Mouse (Mus musculus) forebrain, embryonic 13.5 days (tissue): ENCODE data around the gene Cic. TPM values are rescaled to one million over a fixed set of nuclear protein-coding genes. Genes with fewer than 3 reads are reported as not detected.

ENCODE experiments used
- ATAC-seq: fragments of 200-750 bp; cut with Nextera tagmentation; 2 replicates; pipeline ENCODE4 v1.8.0; 2017
- H3K27ac ChIP-seq: fragments of 300-500 bp; sonication (generic); 2 replicates; pipeline ENCODE4 v1.5.1; 2015; ENCODE audit warnings: inconsistent platforms, mild to moderate bottlenecking, moderate library complexity
- H3K27me3 ChIP-seq: fragments of 300-500 bp; sonication (generic); 2 replicates; pipeline ENCODE4 v1.6.1; 2015; ENCODE audit warnings: mild to moderate bottlenecking, inconsistent platforms
- H3K36me3 ChIP-seq: fragments of 300-500 bp; sonication (generic); 2 replicates; pipeline ENCODE4 v1.6.1; 2015; ENCODE audit warnings: mild to moderate bottlenecking, inconsistent platforms; ENCODE audit not compliant: poor library complexity, severe bottlenecking
- H3K4me1 ChIP-seq: fragments of 300-500 bp; sonication (generic); 2 replicates; pipeline ENCODE4 v1.6.1; 2015; ENCODE audit warnings: inconsistent platforms
- H3K4me2 ChIP-seq: fragments of 300-500 bp; sonication (generic); 2 replicates; pipeline ENCODE4 v1.6.1; 2015; ENCODE audit warnings: inconsistent platforms, mild to moderate bottlenecking, moderate library complexity
- H3K4me3 ChIP-seq: fragments of 300-500 bp; sonication (generic); 2 replicates; pipeline ENCODE4 v1.5.1; 2015; ENCODE audit warnings: mild to moderate bottlenecking, inconsistent platforms
- H3K9ac ChIP-seq: fragments of 300-500 bp; sonication (generic); 2 replicates; pipeline ENCODE4 v1.6.1; 2015; ENCODE audit warnings: mild to moderate bottlenecking, inconsistent platforms
- H3K9me3 ChIP-seq: fragments of 300-500 bp; sonication (generic); replicated peaks from 2 replicates; pipeline ENCODE4 v1.6.1; 2016; ENCODE audit warnings: inconsistent platforms
- WGBS: fragments of 180-500 bp; shearing (Covaris S2); methylation state at CpG from one replicate; pipeline ENCODE4 v1.1.7; 2015; 5-methylcytosine and 5-hydroxymethylcytosine counted together
- polyA plus RNA-seq: library from polyadenylated mRNA; unstranded; fragments of >200 nt; fragmentation: Nextera tagmentation; extraction: Ambion mirVana; gene quantifications from 2 replicates; pipeline ENCODE4 v1.2.1, GENCODE M21; 2015

Gene Cic
- polyA plus RNA-seq, 1 experiment from 2014 or later, result 47.0 TPM

DNA sequence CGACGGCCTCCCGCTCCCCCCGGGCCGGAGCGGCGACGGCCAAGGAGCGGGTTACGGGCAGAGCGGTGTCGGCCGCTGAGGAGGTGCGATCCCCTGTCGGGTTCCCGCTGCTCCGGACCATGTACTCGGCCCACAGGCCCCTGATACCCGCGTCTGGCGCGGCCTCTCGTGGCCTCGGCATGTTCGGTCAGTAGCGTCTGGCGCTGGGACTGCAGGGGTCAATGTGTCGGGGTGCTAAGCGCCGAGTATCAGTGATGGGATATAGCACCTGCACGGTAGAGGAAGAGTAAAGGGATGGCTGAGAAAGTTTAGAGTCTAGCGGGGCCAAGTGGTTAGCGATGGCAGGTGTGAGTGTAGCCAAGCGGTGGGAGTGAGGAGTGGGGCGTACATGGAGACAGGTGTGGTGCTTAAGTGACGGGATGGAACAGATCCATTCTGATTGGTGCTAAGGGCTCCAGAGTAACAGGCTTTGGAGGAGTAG, 15.3 kb downstream of the Cic start:
- H3K9me3 ChIP-seq, result no peaks in the 10 kb centered on the region
- H3K4me3 ChIP-seq, result peak overlapping the region; percentile 76
- H3K36me3 ChIP-seq, result peaks cover 31% of the 10 kb centered on the region
- peak overlapping the region; percentile 81 for H3K4me2 ChIP-seq
- ATAC-seq, result no peak
- WGBS, result under 1% methylated on average over 34 of the region's 36 CpGs
- H3K9ac ChIP-seq, result peak overlapping the region; percentile 89
- H3K4me1 ChIP-seq, result peaks cover 57% of the 10 kb centered on the region
- H3K27ac ChIP-seq, result peak overlapping the region; percentile 100
- no peaks in the 10 kb centered on the region for H3K27me3 ChIP-seq

DNA sequence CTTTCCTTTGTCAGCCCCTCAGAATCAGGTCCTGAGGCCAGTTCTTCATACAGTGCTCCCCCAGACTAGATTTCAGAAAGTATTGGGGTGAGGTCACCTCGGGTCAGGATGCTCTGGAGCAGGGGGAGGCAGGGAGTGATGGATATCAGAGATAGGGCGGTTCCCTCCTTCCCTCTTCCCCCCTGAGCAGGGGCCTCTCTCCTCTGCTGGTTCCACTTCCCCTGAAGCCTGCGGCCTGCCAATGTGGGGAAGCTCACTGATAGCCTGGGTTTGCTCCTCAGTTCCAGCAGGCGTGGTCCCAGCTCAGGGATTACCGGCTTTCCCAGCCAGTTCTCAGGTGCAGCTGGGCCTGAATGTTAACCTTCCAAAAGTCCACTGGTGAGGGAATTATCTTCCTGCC, 16.1 kb downstream of the Cic start:
- Histone ChIP-seq H3K9me3 (no peaks in the 10 kb centered on the region), H3K36me3 (peaks cover 39% of the 10 kb centered on the region), H3K9ac (peak overlapping the region; percentile 89), H3K27ac (peak overlapping the region; percentile 100), H3K4me3 (peak overlapping the region; percentile 76), H3K4me1 (peaks cover 54% of the 10 kb centered on the region), H3K27me3 (no peaks in the 10 kb centered on the region), H3K4me2 (peak overlapping the region; percentile 81)
- no peak for ATAC-seq
- 22% methylated on average over 5 of the region's 5 CpGs for WGBS

DNA sequence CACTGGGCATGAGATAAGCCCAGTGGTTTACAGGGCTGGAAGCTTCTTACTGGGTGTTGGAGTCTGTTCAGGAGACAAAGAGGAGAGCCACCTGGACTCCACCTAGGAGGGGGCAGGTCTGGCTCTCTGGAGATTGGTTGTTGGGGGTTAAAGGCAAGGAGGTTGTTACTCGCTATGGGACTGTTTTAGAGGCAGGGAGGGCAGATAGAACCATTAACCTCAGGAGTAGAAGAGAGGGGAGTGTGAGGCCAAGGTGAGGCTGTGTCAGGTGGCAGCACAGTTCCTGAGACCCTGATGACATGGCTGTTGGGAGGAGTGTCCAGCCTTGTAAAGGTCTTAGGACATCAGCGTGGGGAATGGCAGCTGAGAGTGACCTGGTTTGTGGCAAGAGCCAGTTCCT, 16.7 kb downstream of the Cic start:
- no peak for ATAC-seq
- peak overlapping the region; percentile 100 for H3K27ac ChIP-seq
- H3K9ac ChIP-seq, result peak overlapping the region; percentile 89
- H3K27me3 ChIP-seq, result no peaks in the 10 kb centered on the region
- H3K4me2 ChIP-seq, result peak overlapping the region; percentile 81
- no peaks in the 10 kb centered on the region for H3K9me3 ChIP-seq
- H3K4me3 ChIP-seq, result peak overlapping the region; percentile 76
- peaks cover 45% of the 10 kb centered on the region for H3K36me3 ChIP-seq
- peaks cover 54% of the 10 kb centered on the region for H3K4me1 ChIP-seq
- 72% methylated on average over 2 of the region's 2 CpGs for WGBS

DNA sequence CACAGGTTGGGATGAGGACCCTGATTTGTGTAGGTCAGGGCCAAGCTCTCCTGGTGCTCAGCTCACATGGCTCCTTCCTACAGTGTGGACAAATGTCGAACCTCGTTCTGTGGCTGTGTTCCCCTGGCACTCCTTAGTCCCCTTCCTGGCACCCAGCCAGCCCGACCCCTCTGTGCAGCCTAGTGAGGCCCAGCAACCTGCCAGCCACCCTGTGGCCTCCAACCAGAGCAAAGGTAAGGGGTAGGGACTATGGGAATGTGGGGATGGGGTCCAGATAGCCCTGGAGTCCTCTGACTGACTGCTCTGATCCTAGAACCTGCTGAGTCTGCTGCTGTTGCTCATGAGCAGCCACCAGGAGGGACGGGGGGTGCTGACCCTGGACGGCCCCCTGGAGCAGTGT, 17.3 kb downstream of the Cic start:
- no peaks in the 10 kb centered on the region for H3K27me3 ChIP-seq
- H3K9ac ChIP-seq, result peak overlapping the region; percentile 89
- H3K4me1 ChIP-seq, result peaks cover 50% of the 10 kb centered on the region
- peaks cover 51% of the 10 kb centered on the region for H3K36me3 ChIP-seq
- peak overlapping the region; percentile 76 for H3K4me3 ChIP-seq
- 63% methylated on average over 5 of the region's 5 CpGs for WGBS
- no peaks in the 10 kb centered on the region for H3K9me3 ChIP-seq
- ATAC-seq, result no peak
- H3K27ac ChIP-seq, result peak overlapping the region; percentile 27; the same call in 1 of the 2 replicates
- H3K4me2 ChIP-seq, result peak overlapping the region; percentile 81

DNA sequence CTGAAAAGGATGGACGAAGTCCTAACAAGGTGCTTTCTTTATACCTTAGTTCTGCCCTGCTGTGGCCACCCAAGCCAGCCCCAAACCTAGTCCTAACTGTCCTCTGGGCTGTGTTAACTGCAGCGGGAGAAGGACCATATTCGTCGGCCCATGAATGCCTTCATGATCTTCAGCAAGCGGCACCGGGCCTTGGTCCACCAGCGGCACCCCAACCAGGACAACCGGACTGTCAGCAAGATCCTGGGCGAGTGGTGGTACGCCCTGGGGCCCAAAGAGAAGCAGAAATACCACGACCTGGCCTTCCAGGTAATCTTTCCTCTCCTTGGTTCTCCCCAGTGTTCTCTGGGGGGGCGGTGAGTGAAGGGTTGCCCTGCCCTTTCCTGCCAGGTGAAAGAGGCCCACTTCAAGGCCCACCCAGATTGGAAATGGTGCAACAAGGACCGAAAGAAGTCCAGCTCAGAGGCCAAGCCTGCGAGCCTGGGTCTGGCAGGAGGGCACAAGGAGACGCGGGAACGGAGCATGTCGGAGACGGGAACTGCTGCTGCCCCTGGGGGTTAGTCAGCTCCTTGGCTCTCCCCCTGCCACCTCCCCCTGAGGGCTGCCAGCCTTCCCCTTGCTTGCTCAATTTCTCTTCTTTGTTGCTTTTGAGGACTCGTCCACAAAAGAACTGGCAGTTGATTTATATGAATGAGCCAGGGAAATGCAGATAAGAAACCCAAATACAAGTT, 18.2 kb downstream of the Cic start:
- Histone ChIP-seq H3K36me3 (peaks cover 60% of the 10 kb centered on the region), H3K9ac (no peak overlapping the region), H3K27ac (no peak overlapping the region; the same call in 1 of the 2 replicates)

DNA sequence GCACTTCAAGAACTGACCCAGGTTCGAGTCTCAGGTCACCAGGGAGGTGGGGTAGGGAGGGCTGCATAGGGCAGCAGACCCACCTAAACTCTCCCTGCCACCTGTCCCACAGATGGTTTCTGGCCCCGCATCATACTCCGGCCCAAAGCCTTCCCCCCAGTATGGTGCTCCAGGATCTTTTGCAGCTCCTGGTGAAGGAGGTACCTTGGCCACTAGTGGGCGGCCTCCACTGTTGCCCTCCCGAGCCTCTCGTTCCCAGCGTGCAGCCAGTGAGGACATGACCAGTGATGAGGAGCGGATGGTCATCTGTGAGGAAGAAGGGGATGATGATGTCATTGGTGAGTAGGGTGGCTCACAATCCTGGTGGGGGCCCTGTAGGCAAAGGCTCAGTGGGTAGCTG, 19.5 kb downstream of the Cic start:
- Histone ChIP-seq H3K9ac (no peak overlapping the region), H3K4me2 (no peak overlapping the region), H3K27ac (no peak overlapping the region), H3K4me3 (no peak overlapping the region; the same call in 1 of the 2 replicates), H3K4me1 (peaks cover 46% of the 10 kb centered on the region), H3K36me3 (peaks cover 73% of the 10 kb centered on the region), H3K9me3 (no peaks in the 10 kb centered on the region), H3K27me3 (no peaks in the 10 kb centered on the region)
- no peak for ATAC-seq
- WGBS, result 84% methylated on average over 8 of the region's 8 CpGs

More for the DNA sequence above, 18.2 kb downstream of the Cic start:
- no peak for ATAC-seq
- Histone ChIP-seq H3K4me2 (peak overlapping the region; percentile 81; the same call in 1 of the 2 replicates), H3K9me3 (no peaks in the 10 kb centered on the region), H3K27me3 (no peaks in the 10 kb centered on the region), H3K4me3 (no peak overlapping the region), H3K4me1 (peaks cover 43% of the 10 kb centered on the region)
- 86% methylated on average over 20 of the region's 20 CpGs for WGBS

DNA sequence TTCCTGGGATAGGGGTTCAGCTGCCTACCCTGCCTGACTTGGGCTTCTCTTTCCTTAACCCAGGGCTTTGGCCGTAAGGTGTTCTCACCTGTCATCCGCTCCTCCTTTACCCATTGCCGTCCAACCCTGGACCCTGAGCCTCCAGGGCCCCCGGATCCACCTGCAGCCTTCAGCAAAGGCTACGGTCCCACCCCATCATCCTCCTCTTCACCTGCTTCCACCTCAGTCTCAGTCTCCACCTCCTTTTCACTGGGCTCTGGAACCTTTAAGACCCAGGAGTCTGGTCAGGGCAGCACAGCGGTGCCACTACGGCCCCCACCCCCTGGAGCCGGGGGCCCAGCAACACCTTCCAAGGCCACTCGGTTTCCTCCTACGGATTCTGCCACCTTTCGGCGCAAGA, 20.5 kb downstream of the Cic start:
- peaks cover 51% of the 10 kb centered on the region for H3K4me1 ChIP-seq
- WGBS, result 96% methylated on average over 12 of the region's 12 CpGs
- H3K9ac ChIP-seq, result no peak overlapping the region
- no peaks in the 10 kb centered on the region for H3K27me3 ChIP-seq
- H3K4me3 ChIP-seq, result no peak overlapping the region
- H3K9me3 ChIP-seq, result no peaks in the 10 kb centered on the region
- no peak overlapping the region for H3K27ac ChIP-seq
- no peak for ATAC-seq
- no peak overlapping the region for H3K4me2 ChIP-seq
- H3K36me3 ChIP-seq, result peaks cover 83% of the 10 kb centered on the region

DNA sequence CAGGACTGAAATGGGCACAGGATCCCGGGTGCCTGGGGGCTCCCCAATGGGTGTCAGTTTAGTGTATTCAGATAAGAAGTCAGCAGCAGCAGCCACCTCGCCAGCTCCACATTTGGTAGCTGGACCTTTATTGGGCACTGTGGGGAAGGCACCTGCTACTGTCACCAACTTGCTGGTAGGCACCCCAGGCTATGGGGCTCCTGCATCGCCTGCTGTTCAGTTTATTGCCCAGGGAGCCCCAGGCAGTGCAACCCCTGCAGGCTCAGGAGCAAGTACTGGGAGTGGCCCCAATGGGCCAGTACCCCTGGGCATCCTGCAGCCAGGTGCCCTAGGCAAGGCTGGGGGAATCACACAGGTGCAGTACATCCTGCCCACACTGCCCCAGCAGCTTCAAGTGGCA, 21.2 kb downstream of the Cic start:
- peaks cover 90% of the 10 kb centered on the region for H3K36me3 ChIP-seq
- 92% methylated on average over 3 of the region's 3 CpGs for WGBS
- no peak overlapping the region for H3K9ac ChIP-seq
- ATAC-seq, result no peak
- H3K4me1 ChIP-seq, result peaks cover 49% of the 10 kb centered on the region
- H3K9me3 ChIP-seq, result no peaks in the 10 kb centered on the region
- no peak overlapping the region for H3K4me3 ChIP-seq
- H3K27ac ChIP-seq, result no peak overlapping the region
- no peaks in the 10 kb centered on the region for H3K27me3 ChIP-seq
- H3K4me2 ChIP-seq, result no peak overlapping the region

DNA sequence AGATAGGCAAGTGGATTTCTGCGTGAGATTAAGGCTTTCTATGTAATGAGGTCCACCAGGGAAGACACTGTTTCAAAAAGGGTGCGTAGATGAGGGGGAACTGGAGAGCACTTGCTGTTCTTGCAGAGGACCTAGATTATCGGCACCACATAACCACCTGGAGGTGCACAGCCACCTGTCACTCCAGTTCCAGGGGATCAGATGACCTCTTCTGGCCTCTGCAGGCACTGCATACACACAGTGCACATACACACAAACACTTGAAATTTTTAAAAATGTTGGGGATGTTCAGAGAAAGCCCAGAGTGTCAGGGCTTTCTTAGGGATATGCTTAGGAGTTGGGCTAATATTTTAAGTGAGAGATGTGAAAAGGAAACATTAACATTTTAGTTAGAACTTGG, 22.4 kb downstream of the Cic start:
- ATAC-seq, result no peak
- Histone ChIP-seq H3K36me3 (peaks cover 100% of the 10 kb centered on the region), H3K9ac (no peak overlapping the region), H3K4me2 (no peak overlapping the region), H3K4me1 (peaks cover 37% of the 10 kb centered on the region), H3K4me3 (no peak overlapping the region), H3K9me3 (no peaks in the 10 kb centered on the region), H3K27me3 (no peaks in the 10 kb centered on the region), H3K27ac (no peak overlapping the region)
- 91% methylated on average over 3 of the region's 3 CpGs for WGBS

DNA sequence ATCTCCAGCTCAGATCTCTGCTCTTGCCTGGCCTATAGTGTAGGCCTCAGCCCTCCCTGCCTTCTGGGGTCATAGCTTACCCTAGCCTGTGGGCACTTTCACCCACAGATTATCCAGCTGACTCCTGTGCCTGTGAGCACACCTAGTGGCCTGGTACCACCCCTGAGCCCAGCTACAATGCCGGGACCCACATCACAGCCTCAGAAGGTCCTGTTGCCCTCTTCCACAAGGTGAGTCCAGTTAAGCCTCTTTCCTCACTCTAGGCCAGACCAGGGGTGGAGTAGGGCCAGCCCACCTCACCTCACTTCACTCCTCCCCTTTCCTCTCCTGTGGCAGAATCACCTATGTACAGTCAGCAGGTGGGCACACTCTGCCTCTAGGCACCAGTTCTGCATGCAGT, 23.0 kb downstream of the Cic start:
- Histone ChIP-seq H3K4me2 (no peak overlapping the region), H3K27ac (peak overlapping the region; percentile 40; the same call in 1 of the 2 replicates), H3K36me3 (peaks cover 100% of the 10 kb centered on the region), H3K4me1 (peaks cover 36% of the 10 kb centered on the region), H3K9ac (no peak overlapping the region), H3K9me3 (no peaks in the 10 kb centered on the region), H3K27me3 (no peaks in the 10 kb centered on the region), H3K4me3 (no peak overlapping the region)
- ATAC-seq, result no peak
- 87% methylated on average over 1 of the region's 1 CpGs for WGBS

DNA sequence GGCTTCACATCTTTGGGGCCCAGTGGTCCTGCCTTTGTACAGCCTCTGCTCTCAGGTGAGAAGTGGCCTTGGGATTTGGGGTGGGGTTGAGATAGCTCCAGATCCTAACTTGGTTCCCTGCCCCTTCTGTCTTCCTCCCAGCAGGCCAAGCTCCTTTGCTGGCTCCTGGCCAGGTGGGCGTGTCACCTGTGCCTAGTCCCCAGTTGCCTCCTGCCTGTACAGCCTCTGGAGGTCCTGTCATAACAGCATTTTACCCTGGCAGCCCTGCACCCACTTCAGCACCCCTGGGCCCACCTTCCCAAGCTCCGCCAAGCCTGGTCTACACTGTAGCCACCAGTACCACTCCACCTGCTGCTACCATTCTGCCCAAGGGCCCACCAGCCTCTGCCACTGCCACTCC, 23.4 kb downstream of the Cic start:
- H3K27me3 ChIP-seq, result no peaks in the 10 kb centered on the region
- no peak overlapping the region for H3K4me3 ChIP-seq
- peak; percentile 25; the same call in 1 of the 2 replicates for ATAC-seq
- 68% methylated on average over 2 of the region's 2 CpGs for WGBS
- peak overlapping the region; percentile 40; the same call in 1 of the 2 replicates for H3K27ac ChIP-seq
- H3K4me2 ChIP-seq, result no peak overlapping the region
- no peaks in the 10 kb centered on the region for H3K9me3 ChIP-seq
- peaks cover 100% of the 10 kb centered on the region for H3K36me3 ChIP-seq
- H3K4me1 ChIP-seq, result peaks cover 36% of the 10 kb centered on the region
- no peak overlapping the region; the same call in 1 of the 2 replicates for H3K9ac ChIP-seq

DNA sequence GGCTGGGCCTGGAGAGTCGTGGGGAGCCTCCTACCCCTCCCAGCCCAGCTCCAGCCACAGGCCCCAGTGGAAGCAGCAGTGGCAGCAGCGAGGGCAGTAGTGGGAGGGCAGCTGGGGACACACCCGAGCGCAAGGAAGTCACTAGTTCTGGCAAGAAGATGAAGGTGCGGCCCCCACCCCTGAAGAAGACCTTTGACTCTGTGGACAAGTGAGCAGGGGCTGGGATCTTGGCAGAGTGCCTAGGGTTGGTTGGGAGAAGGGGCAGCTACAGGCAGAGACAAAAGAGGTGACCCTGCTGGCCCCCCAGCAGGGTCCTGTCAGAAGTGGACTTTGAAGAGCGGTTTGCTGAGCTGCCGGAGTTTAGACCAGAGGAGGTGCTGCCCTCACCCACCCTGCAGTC, 24.6 kb downstream of the Cic start:
- no peak for ATAC-seq
- Histone ChIP-seq H3K27me3 (no peaks in the 10 kb centered on the region), H3K4me2 (no peak overlapping the region), H3K27ac (peak overlapping the region; percentile 40; the same call in 1 of the 2 replicates), H3K4me1 (peaks cover 46% of the 10 kb centered on the region), H3K9me3 (no peaks in the 10 kb centered on the region), H3K36me3 (peaks cover 91% of the 10 kb centered on the region), H3K9ac (peak overlapping the region; percentile 34; the same call in 1 of the 2 replicates), H3K4me3 (no peak overlapping the region)
- WGBS, result 66% methylated on average over 7 of the region's 7 CpGs
